Mouse (Mus musculus) bone marrow, adult 2 months (tissue): ENCODE measurements around the gene Pstpip1. TPM values are rescaled to one million over a fixed set of nuclear protein-coding genes. Genes with fewer than 3 reads are reported as not detected.

Experiments used
- H3K27ac ChIP-seq: fragments of 200-500 bp; 2 replicates; pipeline ENCODE4 v1.5.1; 2012; ENCODE audit warnings: low read depth, mild to moderate bottlenecking, control low read depth, inconsistent platforms, low read length; ENCODE audit not compliant: control insufficient read depth, poor library complexity, insufficient read depth
- H3K4me1 ChIP-seq: fragments of 200-500 bp; 2 replicates; pipeline ENCODE4 v1.6.1; 2011; ENCODE audit warnings: low read length; ENCODE audit not compliant: control insufficient read depth, insufficient read depth
- H3K4me3 ChIP-seq: fragments of 200-500 bp; replicated peaks from 2 replicates; pipeline ENCODE3; 2011; ENCODE audit warnings: mild to moderate bottlenecking, low read depth, low read length, control low read depth; ENCODE audit not compliant: control insufficient read depth
- CTCF ChIP-seq: fragments of 200-500 bp; IDR thresholded peaks from 2 replicates; pipeline ENCODE4 v1.5.1; 2011; ENCODE audit warnings: low read length, control low read depth; ENCODE audit not compliant: control insufficient read depth, insufficient read depth
- POLR2A ChIP-seq: fragments of 200-500 bp; IDR thresholded peaks from 2 replicates; pipeline ENCODE4 v1.6.1; 2011; ENCODE audit warnings: low read depth, mild to moderate bottlenecking, control low read depth, low read length, borderline replicate concordance; ENCODE audit not compliant: control insufficient read depth
- WGBS: fragments of 180-500 bp; shearing (Covaris S2); methylation state at CpG from one replicate; pipeline ENCODE4 v1.1.7; 2018; 5-methylcytosine and 5-hydroxymethylcytosine counted together
- polyA plus RNA-seq: library from polyadenylated mRNA; stranded (reverse); fragments of >200 nt; gene quantifications from 2 replicates; pipeline ENCODE4 v1.2.4, GENCODE M21; 2011; ENCODE audit warnings: low replicate concordance; ENCODE audit not compliant: missing spikeins, insufficient read depth, insufficient read length

The Pstpip1 gene
- polyA plus RNA-seq = 63.2 and 115 TPM in 2 replicates

- TF ChIP-seq CTCF (peak; percentile 1; the same call in 1 of the 2 replicates), POLR2A (peak; percentile 94)
- H3K4me1 ChIP-seq = peaks cover 7% of the 10 kb centered on the region
- peak within 1 kb of the TSS; percentile 89 for H3K27ac ChIP-seq
Measured at GRCm38 (mm10) chr9:56089778-56090520, at the start of gene Pstpip1. TSS of gene Pstpip1 (plus strand) at chr9:56089962.

GRCm38 (mm10) chr9:56041372-56042180 lies 48.2 kb upstream of the Pstpip1 start, which contains the start of gene Rcn2:
TSS of gene Rcn2 (plus strand) at chr9:56041845.
- no peak for TF ChIP-seq CTCF
- TF ChIP-seq POLR2A = peak; percentile 89; the same call in 1 of the 2 replicates
- Histone ChIP-seq H3K4me3 (peak within 1 kb of the TSS; percentile 68), H3K4me1 (no peaks in the 10 kb centered on the region; the same call in 1 of the 2 replicates), H3K27ac (peak within 1 kb of the TSS; percentile 70; the same call in 1 of the 2 replicates)
- WGBS = under 1% methylated on average over 49 of the region's 49 CpGs

More at GRCm38 (mm10) chr9:56089778-56090520, at the start of gene Pstpip1:
- 2% methylated on average over 22 of the region's 22 CpGs for WGBS
- peak within 1 kb of the TSS; percentile 75 for H3K4me3 ChIP-seq

DNA sequence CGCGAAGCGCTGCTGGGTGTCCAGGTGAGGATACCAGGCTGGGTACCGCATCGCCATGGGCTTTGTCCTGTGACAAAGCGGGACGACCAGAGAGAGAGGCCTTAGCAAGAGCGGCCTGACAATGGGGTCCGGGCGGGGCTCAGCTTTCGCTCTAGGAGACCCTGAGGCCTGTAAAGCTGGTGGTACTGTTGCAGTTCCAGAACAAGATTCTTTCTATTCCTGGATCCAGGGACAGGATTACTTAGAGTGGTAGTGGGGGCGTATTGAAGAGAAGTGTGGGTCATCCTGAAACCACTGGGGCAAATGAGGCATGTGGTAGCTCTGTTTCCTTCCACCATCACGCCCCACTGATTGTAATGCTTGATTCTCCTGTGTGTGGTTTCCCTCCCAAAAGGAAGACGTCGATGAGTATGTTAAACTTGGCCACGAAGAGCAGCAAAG lies 47.6 kb upstream of the Pstpip1 start:
- H3K4me1 ChIP-seq = no peaks in the 10 kb centered on the region; the same call in 1 of the 2 replicates
- WGBS = 1% methylated on average over 16 of the region's 16 CpGs
- peak overlapping the region; percentile 68 for H3K4me3 ChIP-seq
- peak overlapping the region; percentile 70; the same call in 1 of the 2 replicates for H3K27ac ChIP-seq
- TF ChIP-seq CTCF (no peak), POLR2A (no peak)

DNA sequence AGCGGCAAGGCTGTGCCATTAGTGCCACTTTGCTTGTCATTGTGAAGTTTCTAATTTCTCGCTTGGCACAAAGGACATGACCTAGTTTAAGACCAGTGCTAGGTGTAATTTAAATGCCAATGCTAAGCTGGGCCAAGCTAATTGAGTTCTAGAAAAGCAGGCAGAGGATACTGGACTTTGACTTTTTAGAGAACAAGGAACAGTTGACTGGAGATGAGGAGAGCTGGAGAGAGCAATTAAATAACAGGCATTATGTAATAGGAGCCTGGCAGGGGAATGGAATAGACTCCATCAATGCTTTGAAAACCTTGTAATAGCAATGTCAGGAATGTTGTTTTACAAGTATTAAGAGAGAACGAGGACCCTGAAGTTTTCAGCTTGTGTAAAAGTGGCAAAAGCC lies 36.0 kb upstream of the Pstpip1 start:
- Histone ChIP-seq H3K4me1 (no peaks in the 10 kb centered on the region; the same call in 1 of the 2 replicates), H3K4me3 (no peak overlapping the region), H3K27ac (no peak overlapping the region)
- TF ChIP-seq POLR2A (no peak), CTCF (no peak)
- 86% methylated on average over 3 of the region's 3 CpGs for WGBS

DNA sequence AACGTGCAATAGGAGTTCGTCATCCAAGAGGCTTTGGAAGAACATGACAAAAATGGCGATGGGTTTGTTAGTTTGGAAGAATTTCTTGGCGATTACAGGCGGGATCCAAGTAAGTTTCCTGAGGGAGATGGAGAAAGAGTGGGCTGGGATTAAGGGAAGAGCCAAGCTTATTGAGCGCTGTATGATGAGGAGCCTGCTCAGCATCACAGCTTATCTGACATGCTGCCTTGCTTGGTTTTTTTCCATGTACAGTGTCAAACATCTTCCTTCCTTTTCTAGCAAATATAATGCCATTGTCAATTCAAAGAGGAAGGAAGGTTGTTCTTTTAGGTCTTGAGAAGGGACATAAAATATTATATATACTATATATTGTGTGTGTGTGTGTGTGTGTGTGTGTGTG lies 33.6 kb upstream of the Pstpip1 start:
- whole genome bisulfite sequencing = 87% methylated on average over 6 of the region's 6 CpGs

GRCm38 (mm10) chr9:56062336-56062735 lies 27.4 kb upstream of the Pstpip1 start:
- 91% methylated on average over 5 of the region's 5 CpGs for WGBS
- no peaks in the 10 kb centered on the region for H3K4me1 ChIP-seq
- no peak for TF ChIP-seq CTCF
- no peak for TF ChIP-seq POLR2A

More for the DNA sequence above, 33.6 kb upstream of the Pstpip1 start:
- no peak overlapping the region for H3K4me3 ChIP-seq
- TF ChIP-seq CTCF (no peak), POLR2A (no peak)
- H3K4me1 ChIP-seq = no peaks in the 10 kb centered on the region; the same call in 1 of the 2 replicates
- no peak overlapping the region for H3K27ac ChIP-seq

GRCm38 (mm10) chr9:56065011-56065410 lies 24.8 kb upstream of the Pstpip1 start:
- Histone ChIP-seq H3K27ac (no peak overlapping the region), H3K4me1 (no peaks in the 10 kb centered on the region; the same call in 1 of the 2 replicates), H3K4me3 (no peak overlapping the region)
- TF ChIP-seq POLR2A (no peak), CTCF (no peak)
- 46% methylated on average over 3 of the region's 3 CpGs for WGBS

More at GRCm38 (mm10) chr9:56062336-56062735, 27.4 kb upstream of the Pstpip1 start:
- H3K4me3 ChIP-seq = no peak overlapping the region
- H3K27ac ChIP-seq = no peak overlapping the region
